ENCODE assay signal across 9 mouse cellular contexts in genomic region chr16:10713441-10714239, GRCm38 (mm10).
DNase-seq lines count a peak whose midpoint lies in the region; ATAC-seq and TF ChIP-seq lines count a peak whose summit lies in the region.
"Had no signal": no experiment of that assay in that cellular context is flagged by ENCODE, and none has a peak within 500 bp of the region (broad histone marks: within the 10 kb centered on the region; RNA-seq: fewer than 3 reads in every experiment).

No protein-coding gene starts in this region.

- intact Hi-C loops in gastrocnemius, postnatal 14 days (cut with DNase I; ENCODE audit: low total_unique reads): no loop called here

- H3K27me3 ChIP-seq in intestine, embryonic 16.5 days (replicated peaks; ENCODE audit: control insufficient read depth, insufficient read depth, low read length): no peaks in the 10 kb centered on the region
- H3K27me3 ChIP-seq in intestine, postnatal 0 days (replicated peaks; ENCODE audit: control insufficient read depth, insufficient read depth, low read length): no peaks in the 10 kb centered on the region
- no peaks in the 10 kb centered on the region for H3K27me3 ChIP-seq in limb, embryonic 15.5 days
- H3K27me3 ChIP-seq: embryonic facial prominence, embryonic 13.5 days had no signal

- no peak overlapping the region for H3K4me2 ChIP-seq in intestine, embryonic 16.5 days (ENCODE audit: low read depth, low read length)
- H3K4me2 ChIP-seq in intestine, postnatal 0 days (replicated peaks; ENCODE audit: low read depth): no peak overlapping the region
- no peak overlapping the region for H3K4me2 ChIP-seq in limb, embryonic 15.5 days
- H3K4me2 ChIP-seq: embryonic facial prominence, embryonic 13.5 days had no signal

- no peak for TF ChIP-seq CTCF in intestine, postnatal 0 days (IDR thresholded peaks at IDR 0.05; ENCODE audit: low read depth)

- peak; percentile 88 for DNase-seq in adrenal gland, postnatal 14 days
- DNase-seq in gastrocnemius, postnatal 14 days: peak; percentile 63
- DNase-seq in layer of hippocampus, postnatal 36 days: no peak

- H3K36me3 ChIP-seq in intestine, embryonic 16.5 days (ENCODE audit: control insufficient read depth, insufficient read depth, low read length): no peaks in the 10 kb centered on the region
- no peaks in the 10 kb centered on the region for H3K36me3 ChIP-seq in intestine, postnatal 0 days (ENCODE audit: control insufficient read depth, insufficient read depth)
- no peaks in the 10 kb centered on the region for H3K36me3 ChIP-seq in limb, embryonic 15.5 days
- H3K36me3 ChIP-seq: embryonic facial prominence, embryonic 13.5 days had no signal

- H3K27ac ChIP-seq in intestine, embryonic 16.5 days (ENCODE audit: low read length): no peak overlapping the region
- H3K27ac ChIP-seq in intestine, postnatal 0 days (ENCODE audit: low read depth, low read length): no peak overlapping the region
- peak overlapping the region; percentile 24; the same call in 1 of the 2 replicates for H3K27ac ChIP-seq in limb, embryonic 15.5 days
- H3K27ac ChIP-seq: embryonic facial prominence, embryonic 13.5 days had no signal

- H3K9me3 ChIP-seq in intestine, embryonic 16.5 days (ENCODE audit: control insufficient read depth, low read length): no peaks in the 10 kb centered on the region
- no peaks in the 10 kb centered on the region for H3K9me3 ChIP-seq in intestine, postnatal 0 days (ENCODE audit: control insufficient read depth)
- no peaks in the 10 kb centered on the region for H3K9me3 ChIP-seq in limb, embryonic 15.5 days
- H3K9me3 ChIP-seq: embryonic facial prominence, embryonic 13.5 days had no signal

- 50% methylated on average over 7 of the region's 7 CpGs for WGBS in intestine, embryonic 16.5 days
- 55% methylated on average over 7 of the region's 7 CpGs for WGBS in intestine, postnatal 0 days
- WGBS in limb, embryonic 15.5 days: 48% methylated on average over 7 of the region's 7 CpGs

- H3K9ac ChIP-seq in intestine, embryonic 16.5 days (ENCODE audit: low read depth, low read length): no peak overlapping the region
- H3K9ac ChIP-seq in intestine, postnatal 0 days (ENCODE audit: low read depth, low read length): no peak overlapping the region
- H3K9ac ChIP-seq in limb, embryonic 15.5 days: no peak overlapping the region
- H3K9ac ChIP-seq: embryonic facial prominence, embryonic 13.5 days had no signal

- ATAC-seq in intestine, embryonic 16.5 days: 0 out of 2 replicates have a peak, but pooled peaks have one; percentile 33
- ATAC-seq in intestine, postnatal 0 days: no peak
- ATAC-seq in limb, embryonic 15.5 days (ENCODE audit: insufficient number of reproducible peaks, low FRiP score, low TSS enrichment, low read depth): no peak
- ATAC-seq in inflammation-experienced regulatory T-cells, adult 6 months: no peak
- ATAC-seq in erythroblast, adult 5-6 weeks (replicated peaks; ENCODE audit: low FRiP score, poor library complexity, severe bottlenecking): no peak

- H3K4me1 ChIP-seq in intestine, embryonic 16.5 days (ENCODE audit: control insufficient read depth, insufficient read depth, low read length): peaks cover 8% of the 10 kb centered on the region
- H3K4me1 ChIP-seq in intestine, postnatal 0 days (replicated peaks; ENCODE audit: control insufficient read depth, insufficient read depth, low read length): no peaks in the 10 kb centered on the region
- peaks cover 13% of the 10 kb centered on the region for H3K4me1 ChIP-seq in limb, embryonic 15.5 days

- no peak overlapping the region for H3K4me3 ChIP-seq in intestine, embryonic 16.5 days (ENCODE audit: low read length)
- no peak overlapping the region for H3K4me3 ChIP-seq in intestine, postnatal 0 days (ENCODE audit: low read depth, low read length)
- H3K4me3 ChIP-seq in limb, embryonic 15.5 days: no peak overlapping the region
- H3K4me3 ChIP-seq: embryonic facial prominence, embryonic 13.5 days had no signal

Comparison
In these comparisons a context has a peak if more than half of its experiments do, and no peak if none do; other contexts are left out.
1. DNase-seq: peak in adrenal gland, postnatal 14 days (single experiment) and gastrocnemius, postnatal 14 days (single experiment); none in layer of hippocampus, postnatal 36 days (0 of 2).